Mouse (Mus musculus): Measurements from ENCODE around the gene Ago4. TPM values are rescaled to one million over a fixed set of nuclear protein-coding genes. Genes with fewer than 3 reads are reported as not detected.

Ago4 gene
- polyA plus RNA-seq, 1 experiment from 2014 or later, result 7.1 TPM

DNA sequence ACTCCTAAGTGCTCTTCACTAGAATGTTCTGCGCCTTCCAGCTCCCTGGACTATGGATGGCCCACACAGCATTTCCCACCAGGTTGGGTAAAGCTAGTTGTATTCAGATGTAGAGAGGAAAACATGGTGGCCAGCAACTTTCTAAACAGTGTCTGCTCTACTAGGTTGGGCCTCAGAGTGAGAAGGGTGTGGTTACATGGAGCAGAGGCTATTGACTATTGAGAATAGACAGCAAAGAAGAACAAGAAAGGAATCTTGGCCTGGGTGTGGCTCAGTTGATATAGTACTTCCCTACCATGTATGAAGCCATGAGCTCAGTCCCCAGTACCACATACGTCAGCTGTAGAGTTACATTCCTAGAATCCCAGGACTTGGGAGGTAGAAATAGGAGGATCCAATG lies 24.2 kb downstream of the Ago4 start:
- 94% methylated on average over 2 of the region's 2 CpGs for WGBS
- H3K4me3 ChIP-seq, result no peak overlapping the region
- H3K9me3 ChIP-seq, result no peaks in the 10 kb centered on the region
- no peaks in the 10 kb centered on the region for H3K4me1 ChIP-seq
- no peak overlapping the region for H3K4me2 ChIP-seq (replicated peaks)
- no peaks in the 10 kb centered on the region for H3K27me3 ChIP-seq (replicated peaks)
- H3K9ac ChIP-seq, result no peak overlapping the region
- H3K36me3 ChIP-seq, result peaks cover 69% of the 10 kb centered on the region
- ATAC-seq (ENCODE audit: low FRiP score, low read depth), result no peak
- no peak overlapping the region for H3K27ac ChIP-seq

GRCm38 (mm10) chr4:126508110-126508899 lies 25.0 kb downstream of the Ago4 start:
- WGBS, result 76% methylated on average over 14 of the region's 14 CpGs
- no peak overlapping the region for H3K4me2 ChIP-seq (replicated peaks)
- H3K36me3 ChIP-seq, result peaks cover 69% of the 10 kb centered on the region

GRCm38 (mm10) chr4:126502977-126503309 lies 30.3 kb downstream of the Ago4 start:
- no peak for ATAC-seq (ENCODE audit: low FRiP score, low read depth)
- Histone ChIP-seq H3K4me2 (replicated peaks) (no peak overlapping the region), H3K9me3 (no peaks in the 10 kb centered on the region), H3K27me3 (replicated peaks) (no peaks in the 10 kb centered on the region), H3K9ac (no peak overlapping the region), H3K27ac (no peak overlapping the region), H3K4me3 (no peak overlapping the region), H3K4me1 (no peaks in the 10 kb centered on the region), H3K36me3 (peaks cover 26% of the 10 kb centered on the region)
- WGBS, result 58% methylated on average over 8 of the region's 8 CpGs

More at GRCm38 (mm10) chr4:126508110-126508899, 25.0 kb downstream of the Ago4 start:
- Histone ChIP-seq H3K4me1 (no peaks in the 10 kb centered on the region), H3K27me3 (replicated peaks) (no peaks in the 10 kb centered on the region), H3K4me3 (no peak overlapping the region), H3K9ac (no peak overlapping the region), H3K9me3 (no peaks in the 10 kb centered on the region), H3K27ac (no peak overlapping the region)
- ATAC-seq (ENCODE audit: low FRiP score, low read depth), result no peak

GRCm38 (mm10) chr4:126502141-126502976 lies 30.9 kb downstream of the Ago4 start:
- Histone ChIP-seq H3K9me3 (no peaks in the 10 kb centered on the region), H3K27me3 (replicated peaks) (no peaks in the 10 kb centered on the region), H3K27ac (no peak overlapping the region), H3K4me2 (replicated peaks) (no peak overlapping the region), H3K4me3 (no peak overlapping the region), H3K4me1 (no peaks in the 10 kb centered on the region), H3K36me3 (peaks cover 26% of the 10 kb centered on the region), H3K9ac (no peak overlapping the region)
- 75% methylated on average over 6 of the region's 6 CpGs for WGBS
- no peak for ATAC-seq (ENCODE audit: low FRiP score, low read depth)

GRCm38 (mm10) chr4:126498601-126499000 lies 34.7 kb downstream of the Ago4 start:
- no peaks in the 10 kb centered on the region for H3K27me3 ChIP-seq (replicated peaks)
- H3K9ac ChIP-seq, result no peak overlapping the region
- no peak for ATAC-seq (ENCODE audit: low FRiP score, low read depth)
- no peaks in the 10 kb centered on the region for H3K4me1 ChIP-seq
- peaks cover 12% of the 10 kb centered on the region for H3K36me3 ChIP-seq
- no peak overlapping the region for H3K4me2 ChIP-seq (replicated peaks)
- H3K27ac ChIP-seq, result no peak overlapping the region
- H3K4me3 ChIP-seq, result no peak overlapping the region
- no peaks in the 10 kb centered on the region for H3K9me3 ChIP-seq
- 80% methylated on average over 1 of the region's 1 CpGs for WGBS

DNA sequence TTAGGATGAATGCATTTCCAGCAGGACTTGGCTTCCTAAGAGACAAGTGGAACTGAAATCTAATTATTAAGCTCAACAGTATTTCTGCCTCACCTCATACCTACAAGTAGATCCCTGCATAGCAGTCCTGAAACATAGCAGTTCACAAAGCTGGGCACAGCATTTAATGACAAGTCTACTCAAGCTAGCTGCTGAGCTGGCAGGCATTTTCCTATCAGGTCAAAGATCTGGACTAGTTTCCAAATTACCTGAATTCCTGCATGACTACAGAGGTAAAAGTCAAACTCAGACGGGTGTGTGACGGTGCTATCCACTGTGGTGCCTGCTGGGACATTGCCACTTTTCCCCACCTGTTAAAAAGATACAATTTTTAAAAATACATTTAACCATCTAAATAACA lies 36.3 kb downstream of the Ago4 start:
- no peaks in the 10 kb centered on the region for H3K4me1 ChIP-seq
- no peak overlapping the region for H3K4me3 ChIP-seq
- H3K27me3 ChIP-seq (replicated peaks), result no peaks in the 10 kb centered on the region
- ATAC-seq (ENCODE audit: low FRiP score, low read depth), result no peak
- 89% methylated on average over 2 of the region's 2 CpGs for WGBS
- H3K36me3 ChIP-seq, result peaks cover 25% of the 10 kb centered on the region
- H3K27ac ChIP-seq, result no peak overlapping the region
- H3K4me2 ChIP-seq (replicated peaks), result no peak overlapping the region
- H3K9me3 ChIP-seq, result no peaks in the 10 kb centered on the region
- H3K9ac ChIP-seq, result no peak overlapping the region

DNA sequence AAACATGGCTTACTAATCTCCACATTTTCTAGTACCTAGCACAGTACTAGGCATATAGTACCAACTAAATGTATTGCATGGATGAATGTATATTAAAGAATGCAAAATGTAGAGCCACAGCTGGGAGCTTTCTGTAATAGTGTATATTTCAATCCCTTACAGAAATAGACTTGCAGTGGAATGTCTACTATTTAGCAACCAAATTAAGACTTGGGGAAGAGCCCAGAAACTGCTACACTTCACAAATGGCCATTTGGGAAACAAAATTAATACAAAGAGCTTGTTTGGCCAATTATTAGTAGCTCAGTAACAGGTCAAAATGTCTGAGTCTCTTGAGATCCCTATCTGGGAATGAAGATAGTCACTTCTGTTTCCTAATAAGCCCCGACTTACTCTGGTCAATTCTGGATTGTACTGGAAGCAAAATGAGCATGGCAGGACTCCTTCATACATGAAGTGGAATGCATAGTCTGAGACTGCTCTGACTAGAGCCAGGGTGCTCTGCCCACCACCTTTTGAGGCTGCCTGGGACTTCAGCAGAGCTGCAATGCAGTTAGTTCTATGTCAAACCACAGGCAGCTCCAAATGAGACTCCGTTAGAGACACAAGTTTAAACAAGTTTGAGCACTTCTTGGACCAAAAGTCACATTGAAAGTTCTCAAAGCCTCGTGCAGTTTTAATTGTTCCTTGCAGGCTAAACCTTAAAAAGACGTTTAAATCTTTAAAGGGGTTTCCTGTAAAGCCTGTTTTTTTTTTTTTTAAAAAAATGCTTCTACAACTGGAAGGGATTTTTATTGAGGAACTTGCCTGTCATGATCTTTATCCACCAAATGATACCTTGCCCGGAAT lies 37.1 kb downstream of the Ago4 start:
- WGBS, result 85% methylated on average over 5 of the region's 5 CpGs

DNA sequence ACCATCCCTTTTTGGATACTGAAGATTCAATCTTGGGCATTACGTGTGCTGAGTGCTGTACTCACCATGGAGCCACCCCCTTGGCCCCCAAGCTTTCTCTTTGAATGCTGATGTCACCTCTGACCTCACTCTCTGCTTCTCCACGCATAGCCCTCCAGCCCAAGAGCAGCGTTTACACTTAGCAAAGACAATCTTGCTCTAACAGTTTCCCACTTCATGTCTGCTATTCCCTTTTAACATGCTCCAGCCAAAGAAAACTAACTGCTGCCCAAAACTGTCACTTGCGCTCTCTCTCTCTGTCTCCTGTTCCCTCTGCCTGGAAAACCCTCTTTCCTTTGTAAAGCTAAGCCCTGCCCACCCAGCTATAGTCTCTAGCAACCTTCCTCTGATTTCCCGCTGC lies 37.8 kb downstream of the Ago4 start:
- WGBS, result 70% methylated on average over 5 of the region's 5 CpGs
- Histone ChIP-seq H3K4me2 (replicated peaks) (no peak overlapping the region), H3K36me3 (peaks cover 37% of the 10 kb centered on the region)

More for the DNA sequence above, 37.1 kb downstream of the Ago4 start:
- no peaks in the 10 kb centered on the region for H3K9me3 ChIP-seq
- no peaks in the 10 kb centered on the region for H3K27me3 ChIP-seq (replicated peaks)
- no peak overlapping the region for H3K27ac ChIP-seq
- H3K4me2 ChIP-seq (replicated peaks), result no peak overlapping the region
- H3K9ac ChIP-seq, result no peak overlapping the region
- peaks cover 31% of the 10 kb centered on the region for H3K36me3 ChIP-seq
- H3K4me1 ChIP-seq, result no peaks in the 10 kb centered on the region
- no peak for ATAC-seq (ENCODE audit: low FRiP score, low read depth)
- no peak overlapping the region for H3K4me3 ChIP-seq

GRCm38 (mm10) chr4:126493416-126493815 lies 39.9 kb downstream of the Ago4 start:
- Histone ChIP-seq H3K9me3 (no peaks in the 10 kb centered on the region), H3K9ac (no peak overlapping the region), H3K4me3 (no peak overlapping the region), H3K27me3 (replicated peaks) (no peaks in the 10 kb centered on the region), H3K36me3 (peaks cover 37% of the 10 kb centered on the region), H3K4me1 (no peaks in the 10 kb centered on the region), H3K27ac (no peak overlapping the region), H3K4me2 (replicated peaks) (no peak overlapping the region)
- ATAC-seq (ENCODE audit: low FRiP score, low read depth), result no peak
- WGBS, result 87% methylated on average over 4 of the region's 4 CpGs

More for the DNA sequence above, 37.8 kb downstream of the Ago4 start:
- H3K9me3 ChIP-seq, result no peaks in the 10 kb centered on the region
- H3K4me1 ChIP-seq, result no peaks in the 10 kb centered on the region
- H3K4me3 ChIP-seq, result no peak overlapping the region
- H3K9ac ChIP-seq, result no peak overlapping the region
- no peaks in the 10 kb centered on the region for H3K27me3 ChIP-seq (replicated peaks)
- no peak for ATAC-seq (ENCODE audit: low FRiP score, low read depth)
- no peak overlapping the region for H3K27ac ChIP-seq

- no peak for ATAC-seq (ENCODE audit: low FRiP score, low read depth)
- 58% methylated on average over 5 of the region's 5 CpGs for WGBS
- Histone ChIP-seq H3K4me3 (no peak overlapping the region), H3K36me3 (peaks cover 36% of the 10 kb centered on the region), H3K27ac (no peak overlapping the region), H3K9ac (no peak overlapping the region), H3K27me3 (replicated peaks) (no peaks in the 10 kb centered on the region), H3K4me1 (no peaks in the 10 kb centered on the region), H3K4me2 (replicated peaks) (no peak overlapping the region), H3K9me3 (no peaks in the 10 kb centered on the region)
Observed at GRCm38 (mm10) chr4:126491977-126492376, 41.3 kb downstream of the Ago4 start.

DNA sequence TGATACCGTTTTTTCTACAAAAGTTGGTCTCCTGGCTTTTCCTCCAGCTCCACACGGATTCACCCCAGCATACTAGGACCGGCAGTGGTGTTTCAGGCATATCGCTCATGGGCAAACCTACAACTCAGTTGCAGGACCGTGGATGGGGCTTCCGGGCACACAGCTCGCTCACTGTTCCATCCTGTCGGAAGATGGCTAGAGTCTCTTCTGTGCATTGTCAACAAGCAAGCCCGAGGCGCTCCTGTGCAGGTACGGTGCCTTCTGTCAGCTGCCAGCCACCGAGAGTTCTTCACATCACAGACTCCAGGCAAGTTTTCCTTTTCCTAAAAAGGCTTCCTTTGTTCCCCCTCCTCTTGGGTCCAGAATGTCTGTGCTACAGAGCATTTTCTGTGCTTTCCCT lies 42.5 kb downstream of the Ago4 start:
- ATAC-seq (ENCODE audit: low FRiP score, low read depth), result no peak
- H3K4me3 ChIP-seq, result no peak overlapping the region
- H3K27me3 ChIP-seq (replicated peaks), result no peaks in the 10 kb centered on the region
- no peak overlapping the region for H3K9ac ChIP-seq
- no peaks in the 10 kb centered on the region for H3K9me3 ChIP-seq
- no peak overlapping the region for H3K27ac ChIP-seq
- no peaks in the 10 kb centered on the region for H3K4me1 ChIP-seq
- WGBS, result 85% methylated on average over 12 of the region's 12 CpGs
- no peak overlapping the region for H3K4me2 ChIP-seq (replicated peaks)
- H3K36me3 ChIP-seq, result peaks cover 25% of the 10 kb centered on the region

- Histone ChIP-seq H3K4me1 (no peaks in the 10 kb centered on the region), H3K9me3 (no peaks in the 10 kb centered on the region), H3K4me2 (replicated peaks) (no peak overlapping the region), H3K27me3 (replicated peaks) (no peaks in the 10 kb centered on the region), H3K9ac (no peak overlapping the region), H3K36me3 (peaks cover 25% of the 10 kb centered on the region), H3K4me3 (no peak overlapping the region), H3K27ac (no peak overlapping the region)
- no peak for ATAC-seq (ENCODE audit: low FRiP score, low read depth)
- 87% methylated on average over 5 of the region's 5 CpGs for WGBS
Observed at GRCm38 (mm10) chr4:126489811-126490210, 43.5 kb downstream of the Ago4 start.
